Mouse (Mus musculus) embryo, embryonic 9.5 days (tissue): ENCODE measurements around the gene Arpp19.

ENCODE experiments used
- DNase-seq: peaks from one replicate; pipeline ENCODE4 v3.0.0-alpha.2; 2017; ENCODE audit errors: extremely low spot score

Gene Arpp19

GRCm38 (mm10) chr9:75038357-75038688 lies 909 bp downstream of the Arpp19 start:
- DNase-seq = no peak

GRCm38 (mm10) chr9:75040566-75040965 lies 3.2 kb downstream of the Arpp19 start:
- DNase-seq = no peak

GRCm38 (mm10) chr9:75041840-75042525 lies 4.6 kb downstream of the Arpp19 start:
- DNase-seq = no peak

- DNase-seq = no peak
Measured at GRCm38 (mm10) chr9:75043191-75043590, 5.8 kb downstream of the Arpp19 start.

GRCm38 (mm10) chr9:75047079-75047478 lies 9.7 kb downstream of the Arpp19 start:
- no peak for DNase-seq

GRCm38 (mm10) chr9:75049100-75049499 lies 11.7 kb downstream of the Arpp19 start:
- DNase-seq = no peak

GRCm38 (mm10) chr9:75050003-75050402 lies 12.6 kb downstream of the Arpp19 start:
- peak; percentile 46 for DNase-seq

GRCm38 (mm10) chr9:75051841-75052240 lies 14.4 kb downstream of the Arpp19 start:
- no peak for DNase-seq

- no peak for DNase-seq
Measured at GRCm38 (mm10) chr9:75055046-75055445, 17.6 kb downstream of the Arpp19 start.

GRCm38 (mm10) chr9:75064678-75065331 lies 27.4 kb downstream of the Arpp19 start:
- no peak for DNase-seq

- DNase-seq = no peak
Measured at GRCm38 (mm10) chr9:75070457-75071028, 33.1 kb downstream of the Arpp19 start, which contains the start of gene Myo5a. TSS of gene Myo5a (plus strand) at chr9:75071015.

GRCm38 (mm10) chr9:75071029-75071705 lies 33.8 kb downstream of the Arpp19 start:
- peak; percentile 88 for DNase-seq

GRCm38 (mm10) chr9:75071706-75072192 lies 34.3 kb downstream of the Arpp19 start:
- DNase-seq = peak; percentile 73

- DNase-seq = no peak
Measured at GRCm38 (mm10) chr9:75072361-75072760, 34.9 kb downstream of the Arpp19 start.

GRCm38 (mm10) chr9:75077191-75077590 lies 39.8 kb downstream of the Arpp19 start:
- DNase-seq = no peak

GRCm38 (mm10) chr9:75085242-75085824 lies 47.9 kb downstream of the Arpp19 start:
- DNase-seq = no peak

- no peak for DNase-seq
Measured at GRCm38 (mm10) chr9:75087823-75088222, 50.4 kb downstream of the Arpp19 start.

- no peak for DNase-seq
Measured at GRCm38 (mm10) chr9:75089285-75089684, 51.9 kb downstream of the Arpp19 start.

- no peak for DNase-seq
Measured at GRCm38 (mm10) chr9:75092134-75092533, 54.7 kb downstream of the Arpp19 start.

- DNase-seq = no peak
Measured at GRCm38 (mm10) chr9:75094762-75095161, 57.3 kb downstream of the Arpp19 start.

- no peak for DNase-seq
Measured at GRCm38 (mm10) chr9:75098937-75099336, 61.5 kb downstream of the Arpp19 start.

- no peak for DNase-seq
Measured at GRCm38 (mm10) chr9:75100157-75100781, 62.9 kb downstream of the Arpp19 start.
